Mouse (Mus musculus) cerebellum, adult 9-11 months (tissue): Measurements from ENCODE around the gene Mug1.
"Not testable (repeated sequence)": the region's sequence is repeated elsewhere in the genome, so short reads cannot be mapped to it uniquely, and the experiment has no call there.

ENCODE experiments used
- DNase-seq: peaks from one replicate; pipeline ENCODE4 v3.0.0; 2022

Mug1 gene

GRCm38 (mm10) chr6:121838271-121838670, at the start of gene Mug1:
Gene Mug1 (plus strand): TSS chr6:121838541.
- DNase-seq: not testable (repeated sequence)

- no peak for DNase-seq
Measured at GRCm38 (mm10) chr6:121828034-121828433, 10.3 kb upstream of the Mug1 start.

- no peak for DNase-seq
Measured at GRCm38 (mm10) chr6:121836361-121836760, 2.0 kb upstream of the Mug1 start.

- no peak for DNase-seq
Measured at GRCm38 (mm10) chr6:121848378-121848777, 10.0 kb downstream of the Mug1 start.
